ENCODE assay signal across 9 mouse cellular contexts in genomic region chr4:124880599-124880998, GRCm38 (mm10). TPM values are rescaled to one million over a fixed set of nuclear protein-coding genes. Genes with fewer than 3 reads are reported as not detected.
DNase-seq lines count a peak whose midpoint lies in the region; ATAC-seq and TF ChIP-seq lines count a peak whose summit lies in the region.
"Had no signal": no experiment of that assay in that cellular context is flagged by ENCODE, and none has a peak within 500 bp of the region (broad histone marks: within the 10 kb centered on the region; RNA-seq: fewer than 3 reads in every experiment).

Epha10 (plus strand) TSS chr4:124880899.

- TF ChIP-seq CTCF in left cerebral cortex, adult 2 months (IDR thresholded peaks at IDR 0.05) = no peak

- no peak for ATAC-seq in forebrain, embryonic 14.5 days
- no peak for ATAC-seq in neural tube, embryonic 14.5 days (ENCODE audit: low read depth)
- ATAC-seq in megakaryocyte-erythroid progenitor cell, adult 5-6 weeks (replicated peaks; ENCODE audit: low FRiP score, low TSS enrichment, poor library complexity, severe bottlenecking) = no peak

- no peak for DNase-seq in left cerebral cortex, adult 2 months (ENCODE audit: extremely low spot score in 1 of 2, low spot score in 2 of 2)
- DNase-seq in left cerebral cortex, adult 11 months (ENCODE audit: low spot score) = no peak
- DNase-seq in forebrain, embryonic 14.5 days (ENCODE audit: low spot score) = no peak
- no peak for DNase-seq in left cerebral cortex, postnatal 10 days (ENCODE audit: extremely low spot score in 1 of 2, low spot score in 2 of 2)
- DNase-seq in urinary bladder, postnatal 4 days (ENCODE audit: low spot score in 2 of 2) = no peak
- no peak for DNase-seq in lung, postnatal 14 days

- H3K27me3 ChIP-seq in forebrain, embryonic 14.5 days (replicated peaks; ENCODE audit: control insufficient read depth, insufficient read depth, low read length) = peaks cover 26% of the 10 kb centered on the region
- H3K27me3 ChIP-seq in neural tube, embryonic 14.5 days (ENCODE audit: control insufficient read depth, insufficient read depth, low read length) = no peaks in the 10 kb centered on the region; the same call in 1 of the 2 replicates

- no peaks in the 10 kb centered on the region for H3K4me1 ChIP-seq in forebrain, embryonic 14.5 days (ENCODE audit: control insufficient read depth, insufficient read depth, low read length)
- H3K4me1 ChIP-seq in neural tube, embryonic 14.5 days (ENCODE audit: control insufficient read depth, insufficient read depth, low read length) = 0 out of 2 replicates have a peak, but pooled peaks cover 7% of the 10 kb centered on the region

- H3K27ac ChIP-seq in left cerebral cortex, adult 2 months = peak within 1 kb of the TSS; percentile 69
- H3K27ac ChIP-seq in forebrain, embryonic 14.5 days (ENCODE audit: low read depth, low read length) = no peak within 1 kb of the TSS
- peak within 1 kb of the TSS; percentile 28; the same call in 1 of the 2 replicates for H3K27ac ChIP-seq in neural tube, embryonic 14.5 days (ENCODE audit: low read depth, low read length)

- 3% methylated on average over 11 of the region's 11 CpGs for WGBS in forebrain, embryonic 14.5 days
- WGBS in neural tube, embryonic 14.5 days = 3% methylated on average over 11 of the region's 11 CpGs

- peak within 1 kb of the TSS; percentile 73 for H3K4me3 ChIP-seq in left cerebral cortex, adult 2 months
- H3K4me3 ChIP-seq in forebrain, embryonic 14.5 days (ENCODE audit: low read depth, low read length) = peak within 1 kb of the TSS; percentile 42
- H3K4me3 ChIP-seq in neural tube, embryonic 14.5 days (ENCODE audit: low read depth, low read length) = peak within 1 kb of the TSS; percentile 42

- intact Hi-C loops in left cerebral cortex, adult 2 months (cut with DNase I) = no loop called here
- intact Hi-C loops in left cerebral cortex, postnatal 10 days (cut with DNase I) = no loop called here

- no peaks in the 10 kb centered on the region for H3K9me3 ChIP-seq in forebrain, embryonic 14.5 days (replicated peaks; ENCODE audit: control insufficient read depth, low read length)
- H3K9me3 ChIP-seq in neural tube, embryonic 14.5 days (ENCODE audit: control insufficient read depth, low read length) = no peaks in the 10 kb centered on the region

- H3K4me2 ChIP-seq in forebrain, embryonic 14.5 days (ENCODE audit: low read length) = peak within 1 kb of the TSS; percentile 74
- peak within 1 kb of the TSS; percentile 65 for H3K4me2 ChIP-seq in neural tube, embryonic 14.5 days (ENCODE audit: low read depth, low read length)

- peak within 1 kb of the TSS; percentile 43; the same call in 1 of the 2 replicates for H3K9ac ChIP-seq in forebrain, embryonic 14.5 days (ENCODE audit: low read length)
- H3K9ac ChIP-seq in neural tube, embryonic 14.5 days (replicated peaks; ENCODE audit: low read depth, low read length) = peak within 1 kb of the TSS; percentile 55

- no peaks in the 10 kb centered on the region for H3K36me3 ChIP-seq in forebrain, embryonic 14.5 days (ENCODE audit: control insufficient read depth, insufficient read depth, low read length)
- no peaks in the 10 kb centered on the region for H3K36me3 ChIP-seq in neural tube, embryonic 14.5 days (ENCODE audit: control insufficient read depth, insufficient read depth, low read length)

RNA-seq across cellular contexts. Expression of gene Epha10, which starts in this region (rescaled TPM):
- 10 to 100 TPM; 60.5 to 69.6 TPM for total RNA-seq in left cerebral cortex, adult 2 months (2021)
- 0.27 and 0.84 TPM in 2 replicates for polyA plus RNA-seq in forebrain, embryonic 14.5 days (2014; fragmentation: Nextera tagmentation; extraction: Ambion mirVana)
- total RNA-seq in left cerebral cortex, postnatal 10 days (2021) = 10 to 100 TPM; 25.4 to 27.5 TPM
- polyA plus RNA-seq in neural tube, embryonic 14.5 days (2014; fragmentation: Nextera tagmentation; extraction: Ambion mirVana) = 7.4 and 9.3 TPM in 2 replicates
- not detected in 2 replicates for total RNA-seq in megakaryocyte-erythroid progenitor cell, adult 5-6 weeks (2014; fragmentation: Nextera tagmentation)
- not detected in 2 replicates for total RNA-seq in megakaryocyte-erythroid progenitor cell, adult 5-6 weeks (2017)
- total RNA-seq: neutrophil, adult 5-6 weeks had no signal

Comparison
In these comparisons a context has a peak if more than half of its experiments do, and no peak if none do; other contexts are left out.
1. RNA of gene Epha10 (total RNA-seq): 60.5 to 69.6 TPM in left cerebral cortex, adult 2 months and 25.4 to 27.5 TPM in left cerebral cortex, postnatal 10 days; not detected in megakaryocyte-erythroid progenitor cell, adult 5-6 weeks; every median in the first group is over 10 times any median in the second.
2. Peak in every context shown above with its lines, with median percentiles within 50 percentile points of each other: H3K4me3 ChIP-seq.